13 mouse cellular contexts compared by ENCODE assay signal in the genomic region with DNA sequence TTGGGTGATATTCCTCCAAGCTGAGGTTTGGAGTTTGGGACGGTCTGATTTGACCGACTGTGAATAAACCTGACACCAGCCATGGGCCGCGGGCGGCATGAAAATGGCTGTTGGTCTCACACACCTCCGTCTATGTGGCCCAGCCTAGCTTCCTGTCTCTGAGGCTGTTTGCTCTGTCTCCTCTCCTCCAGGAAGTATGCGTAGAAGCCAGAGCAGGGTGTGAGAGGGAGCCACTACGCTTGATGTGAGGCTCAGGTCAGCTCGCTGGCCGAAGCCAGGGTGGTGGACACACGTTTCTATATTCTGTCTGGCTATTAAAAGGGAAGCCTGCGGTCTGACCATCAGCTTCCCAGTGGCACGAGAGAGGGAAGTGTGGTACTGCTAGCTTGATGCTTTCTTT.
DNase-seq lines count a peak whose midpoint lies in the region; ATAC-seq and TF ChIP-seq lines count a peak whose summit lies in the region.
"Had no signal": no experiment of that assay in that cellular context is flagged by ENCODE, and none has a peak within 500 bp of the region (broad histone marks: within the 10 kb centered on the region; RNA-seq: fewer than 3 reads in every experiment).

No protein-coding gene starts in this region.

- H3K36me3 ChIP-seq in hindbrain, embryonic 14.5 days (replicated peaks; ENCODE audit: control insufficient read depth, insufficient read depth), result no peaks in the 10 kb centered on the region
- no peaks in the 10 kb centered on the region for H3K36me3 ChIP-seq in hindbrain, postnatal 0 days (ENCODE audit: insufficient read depth, low read length)
- no peaks in the 10 kb centered on the region for H3K36me3 ChIP-seq in testis, adult 2 months (ENCODE audit: control insufficient read depth, insufficient read depth, low read length)

- no peaks in the 10 kb centered on the region for H3K27me3 ChIP-seq in hindbrain, embryonic 14.5 days (ENCODE audit: control insufficient read depth, insufficient read depth, low read length)
- H3K27me3 ChIP-seq in hindbrain, postnatal 0 days (ENCODE audit: insufficient read depth, low read length), result no peaks in the 10 kb centered on the region
- no peaks in the 10 kb centered on the region for H3K27me3 ChIP-seq in testis, adult 2 months (ENCODE audit: control insufficient read depth, insufficient read depth, low read length)

- no peak for ATAC-seq in hindbrain, embryonic 14.5 days (ENCODE audit: low FRiP score)
- ATAC-seq in hindbrain, postnatal 0 days, result no peak
- no peak for ATAC-seq in monocyte, adult 5-6 weeks (replicated peaks; ENCODE audit: insufficient number of reproducible peaks, low FRiP score, low TSS enrichment, poor library complexity, severe bottlenecking)

- TF ChIP-seq POLR2A in testis, adult 2 months (IDR thresholded peaks at IDR 0.05; ENCODE audit: control insufficient read depth, low read depth, low read length), result no peak

- 84% methylated on average over 13 of the region's 13 CpGs for WGBS in hindbrain, embryonic 14.5 days
- 91% methylated on average over 13 of the region's 13 CpGs for WGBS in hindbrain, postnatal 0 days

- no peak for TF ChIP-seq CTCF in hindbrain, postnatal 0 days (IDR thresholded peaks at IDR 0.05; ENCODE audit: low read depth)
- no peak for TF ChIP-seq CTCF in testis, adult 2 months (IDR thresholded peaks at IDR 0.05; ENCODE audit: control insufficient read depth, insufficient read depth, insufficient replicate concordance, low read depth, low read length)

- H3K4me3 ChIP-seq in hindbrain, embryonic 14.5 days (replicated peaks; ENCODE audit: low read length), result no peak overlapping the region
- no peak overlapping the region for H3K4me3 ChIP-seq in hindbrain, postnatal 0 days (ENCODE audit: low read length)
- peak overlapping the region; percentile 62 for H3K4me3 ChIP-seq in testis, adult 2 months (ENCODE audit: control insufficient read depth, low read depth, low read length)
- H3K4me3 ChIP-seq: erythroblast, embryonic 14.5 days had no signal

- no peak overlapping the region for H3K4me2 ChIP-seq in hindbrain, embryonic 14.5 days (replicated peaks)
- H3K4me2 ChIP-seq in hindbrain, postnatal 0 days (ENCODE audit: low read depth, low read length), result no peak overlapping the region
- H3K4me2 ChIP-seq: liver, embryonic 11.5 days had no signal

- intact Hi-C loops in left cerebral cortex, postnatal 25 days (cut with DNase I), result no loop called here
- intact Hi-C loops in left cerebral cortex, postnatal 36 days (cut with DNase I), result no loop called here

- H3K4me1 ChIP-seq in hindbrain, embryonic 14.5 days (replicated peaks; ENCODE audit: control insufficient read depth, insufficient read depth, low read length), result peaks cover 65% of the 10 kb centered on the region
- peaks cover 25% of the 10 kb centered on the region; the same call in 1 of the 2 replicates for H3K4me1 ChIP-seq in hindbrain, postnatal 0 days (ENCODE audit: insufficient read depth, low read length)
- H3K4me1 ChIP-seq in testis, adult 2 months (ENCODE audit: control insufficient read depth, insufficient read depth, low read length), result no peaks in the 10 kb centered on the region

- peak overlapping the region; percentile 18; the same call in 1 of the 2 replicates for H3K27ac ChIP-seq in hindbrain, embryonic 14.5 days
- H3K27ac ChIP-seq in hindbrain, postnatal 0 days, result no peak overlapping the region
- no peak overlapping the region for H3K27ac ChIP-seq in testis, adult 2 months (ENCODE audit: control insufficient read depth, insufficient read depth, low read depth, low read length)
- H3K27ac ChIP-seq: macrophage had no signal

- H3K9ac ChIP-seq in hindbrain, embryonic 14.5 days, result peak overlapping the region; percentile 31; the same call in 1 of the 2 replicates
- no peak overlapping the region for H3K9ac ChIP-seq in hindbrain, postnatal 0 days (replicated peaks; ENCODE audit: low read length)

- DNase-seq in hindbrain, embryonic 14.5 days (ENCODE audit: low spot score), result no peak
- DNase-seq in hindbrain, postnatal 0 days (ENCODE audit: low spot score), result no peak
- no peak for DNase-seq in testis, postnatal 14 days (ENCODE audit: low spot score)
- peak; percentile 57 to 66 for DNase-seq in natural killer cell, adult 2 months (ENCODE audit: low spot score in 2 of 2)
- DNase-seq in left cerebral cortex, postnatal 25 days (ENCODE audit: low spot score in 2 of 2), result no peak
- DNase-seq in left cerebral cortex, postnatal 36 days (ENCODE audit: low spot score in 2 of 2), result no peak
- DNase-seq: gastrocnemius, postnatal 14 days; heart, postnatal 10 days had no signal

- no peaks in the 10 kb centered on the region for H3K9me3 ChIP-seq in hindbrain, embryonic 14.5 days (ENCODE audit: control insufficient read depth, low read length)
- H3K9me3 ChIP-seq in hindbrain, postnatal 0 days (ENCODE audit: low read length), result no peaks in the 10 kb centered on the region

Comparison
In these comparisons a context has a peak if more than half of its experiments do, and no peak if none do; other contexts are left out.
1. DNase-seq: peak in natural killer cell, adult 2 months (2 of 2); none in hindbrain, embryonic 14.5 days (single experiment), hindbrain, postnatal 0 days (single experiment), testis, postnatal 14 days (single experiment), left cerebral cortex, postnatal 25 days (0 of 2) and left cerebral cortex, postnatal 36 days (0 of 2).